Mouse (Mus musculus): ENCODE data around the gene Fam20a.

Fam20a gene

DNA sequence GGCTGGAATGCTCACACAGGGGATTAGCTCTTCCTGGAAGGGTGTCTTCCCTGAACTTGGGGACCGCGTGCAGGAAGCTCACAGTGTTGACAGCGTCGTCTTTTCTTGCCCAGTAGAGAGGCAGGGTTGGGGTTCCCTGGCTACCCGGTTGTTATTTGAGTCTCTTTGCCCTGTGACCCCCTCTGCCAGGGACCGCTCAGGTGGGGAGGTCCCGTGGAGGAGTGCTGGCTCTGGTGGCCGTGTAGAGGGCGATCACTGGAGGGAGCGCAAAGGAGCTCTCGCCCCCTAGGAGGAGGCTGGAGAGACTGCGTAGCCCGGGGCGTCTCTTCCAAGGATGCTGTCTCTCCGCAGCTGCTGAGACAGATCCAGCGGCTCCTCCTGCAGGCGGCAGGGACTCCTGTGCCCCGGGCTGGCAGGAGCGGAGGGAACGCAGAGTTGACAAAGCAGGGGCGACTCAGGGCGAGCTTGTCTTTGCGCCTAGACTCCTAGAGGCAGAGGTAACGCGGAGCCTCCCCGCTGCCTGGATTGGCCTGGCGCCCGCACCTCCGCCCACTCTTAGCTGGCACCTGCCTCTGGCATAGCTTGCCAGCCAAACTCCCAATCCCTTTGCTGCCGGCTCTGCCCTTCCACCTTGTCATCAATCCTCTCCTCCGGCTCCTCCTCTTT lies at the start of gene Fam20a:
Fam20a (minus strand) TSS at position 499 of the 666 bp plus-strand sequence.
- DNase-seq, result peak in 1 of 2 experiments; percentile 5

DNA sequence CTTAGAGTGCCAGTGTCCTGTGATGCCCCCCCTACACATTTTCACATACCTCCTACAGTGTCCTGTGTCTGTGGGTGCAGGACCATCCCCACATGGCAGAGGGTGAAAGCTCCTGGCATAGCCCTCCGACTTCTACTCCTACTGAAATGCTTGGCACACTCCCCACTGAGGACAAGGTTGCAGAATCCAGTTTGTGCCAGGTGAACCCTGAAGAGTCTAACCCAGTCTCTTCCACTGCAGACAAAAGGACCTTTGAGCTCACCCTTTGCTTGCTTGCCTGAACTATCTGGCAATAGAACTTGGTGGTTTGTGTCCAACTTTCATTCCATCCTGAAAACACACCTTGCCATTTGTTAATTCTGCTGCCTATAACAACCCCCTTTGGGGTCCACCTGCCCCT lies 49.3 kb upstream of the Fam20a start:
- DNase-seq, result no peak

DNA sequence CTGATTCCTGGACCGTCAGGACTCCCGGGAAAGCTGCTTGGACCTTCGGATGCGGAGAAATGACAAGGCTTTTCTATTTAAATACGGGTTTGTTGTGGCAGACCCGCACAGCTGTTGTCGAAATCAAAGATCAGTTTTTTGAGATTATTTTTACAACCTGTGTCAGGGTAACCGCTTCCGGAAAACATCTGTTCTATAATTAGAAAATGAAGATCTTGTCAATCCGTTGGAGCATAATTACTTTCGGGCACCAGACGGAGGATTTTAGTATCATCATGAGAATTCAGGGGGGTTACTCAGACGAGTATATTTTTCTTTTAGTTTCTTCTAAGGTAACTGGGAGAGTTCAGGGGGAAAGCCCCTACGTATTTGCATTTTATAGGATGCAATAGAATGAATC lies 48.1 kb upstream of the Fam20a start:
- no peak for DNase-seq

DNA sequence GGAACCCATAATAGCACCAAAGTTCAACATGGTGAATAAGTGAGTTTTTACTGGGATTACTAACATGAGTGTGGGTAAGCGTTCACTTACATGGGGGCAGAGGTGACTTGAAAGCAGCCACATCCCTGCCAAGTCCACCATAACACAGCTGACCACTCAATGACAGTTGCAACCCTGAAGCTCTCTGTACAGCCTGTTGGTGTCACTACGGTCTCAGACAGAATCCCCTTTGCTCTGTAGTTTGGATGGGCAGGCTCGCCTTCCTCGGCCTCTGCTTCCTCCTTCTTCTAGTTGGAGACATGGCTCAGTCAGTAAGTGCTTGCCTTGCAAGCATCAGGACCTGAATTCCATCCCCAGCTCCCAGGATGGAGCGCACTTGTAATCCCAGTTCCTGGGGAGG lies 47.0 kb upstream of the Fam20a start:
- DNase-seq, result no peak

DNA sequence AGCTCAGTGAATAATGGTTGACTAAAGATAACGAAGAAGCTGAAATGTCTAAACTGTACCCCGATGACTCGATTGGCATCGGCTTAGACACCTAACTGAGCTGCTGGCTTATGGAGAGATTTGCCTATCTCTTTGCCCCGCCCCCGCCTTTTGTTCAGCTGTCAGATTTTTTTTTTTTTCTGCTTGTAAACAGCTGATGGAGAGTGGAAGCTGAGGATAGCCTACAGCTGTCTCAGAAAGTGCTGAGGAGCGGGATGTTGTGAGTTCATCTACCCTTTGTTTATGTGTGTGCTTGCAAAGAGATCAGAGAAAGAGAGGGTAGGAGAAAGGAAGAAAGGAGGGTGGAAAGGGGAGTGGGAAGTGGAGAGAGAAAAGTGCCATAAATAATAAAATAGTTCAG lies 38.0 kb upstream of the Fam20a start:
- no peak for DNase-seq

DNA sequence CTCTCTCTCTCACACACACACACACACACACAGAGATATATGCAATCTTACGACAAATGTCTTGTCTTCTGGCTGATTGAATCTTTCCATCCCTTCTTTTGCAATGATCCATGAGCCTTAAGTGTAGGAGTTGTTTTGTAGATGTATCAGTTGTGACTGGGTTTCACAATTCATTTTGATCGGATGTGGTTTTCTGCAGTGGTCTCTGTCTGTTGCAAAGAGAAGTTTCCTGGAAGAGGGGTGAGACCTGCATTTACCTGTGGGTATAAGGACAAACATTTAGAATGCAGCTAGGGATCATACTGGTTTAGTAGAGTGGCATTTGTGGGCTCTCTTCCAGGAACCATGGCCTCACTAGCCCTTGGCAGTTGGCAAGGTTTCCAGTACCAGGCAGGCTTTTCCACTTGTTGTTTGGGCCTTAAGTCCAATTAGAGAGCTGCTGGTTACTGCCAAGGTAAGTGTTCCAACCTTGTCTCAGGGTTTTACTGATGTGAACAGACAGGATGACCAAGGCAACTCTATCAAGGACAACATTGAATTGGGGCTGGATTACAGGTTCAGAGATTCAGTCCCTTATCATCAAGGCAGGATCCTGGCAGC lies 36.6 kb upstream of the Fam20a start:
- no peak for DNase-seq

DNA sequence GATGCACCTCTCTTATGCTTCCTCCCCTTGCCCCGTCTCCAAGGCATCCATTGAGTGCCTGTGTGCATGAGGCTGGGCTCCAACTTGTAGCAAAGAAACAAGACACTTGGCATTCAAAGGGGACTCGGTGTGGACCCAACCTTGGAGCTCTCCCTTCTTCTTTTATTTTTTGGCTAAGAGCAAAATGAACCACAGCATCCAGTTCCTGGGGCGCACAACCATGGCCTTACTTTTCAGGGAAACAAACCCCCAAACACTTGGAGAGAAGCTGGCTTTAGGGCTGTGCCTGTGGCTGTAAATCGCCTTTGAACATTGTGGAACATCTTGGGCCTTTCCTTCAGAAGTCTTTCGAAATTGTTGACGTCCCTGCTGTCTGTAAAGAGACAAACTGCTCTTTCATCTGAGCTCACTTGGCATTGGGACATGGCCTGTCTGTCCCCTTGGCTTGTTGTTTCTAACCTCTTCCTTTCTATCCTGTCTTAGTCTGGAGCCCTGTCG lies 32.1 kb upstream of the Fam20a start:
- DNase-seq, result no peak

DNA sequence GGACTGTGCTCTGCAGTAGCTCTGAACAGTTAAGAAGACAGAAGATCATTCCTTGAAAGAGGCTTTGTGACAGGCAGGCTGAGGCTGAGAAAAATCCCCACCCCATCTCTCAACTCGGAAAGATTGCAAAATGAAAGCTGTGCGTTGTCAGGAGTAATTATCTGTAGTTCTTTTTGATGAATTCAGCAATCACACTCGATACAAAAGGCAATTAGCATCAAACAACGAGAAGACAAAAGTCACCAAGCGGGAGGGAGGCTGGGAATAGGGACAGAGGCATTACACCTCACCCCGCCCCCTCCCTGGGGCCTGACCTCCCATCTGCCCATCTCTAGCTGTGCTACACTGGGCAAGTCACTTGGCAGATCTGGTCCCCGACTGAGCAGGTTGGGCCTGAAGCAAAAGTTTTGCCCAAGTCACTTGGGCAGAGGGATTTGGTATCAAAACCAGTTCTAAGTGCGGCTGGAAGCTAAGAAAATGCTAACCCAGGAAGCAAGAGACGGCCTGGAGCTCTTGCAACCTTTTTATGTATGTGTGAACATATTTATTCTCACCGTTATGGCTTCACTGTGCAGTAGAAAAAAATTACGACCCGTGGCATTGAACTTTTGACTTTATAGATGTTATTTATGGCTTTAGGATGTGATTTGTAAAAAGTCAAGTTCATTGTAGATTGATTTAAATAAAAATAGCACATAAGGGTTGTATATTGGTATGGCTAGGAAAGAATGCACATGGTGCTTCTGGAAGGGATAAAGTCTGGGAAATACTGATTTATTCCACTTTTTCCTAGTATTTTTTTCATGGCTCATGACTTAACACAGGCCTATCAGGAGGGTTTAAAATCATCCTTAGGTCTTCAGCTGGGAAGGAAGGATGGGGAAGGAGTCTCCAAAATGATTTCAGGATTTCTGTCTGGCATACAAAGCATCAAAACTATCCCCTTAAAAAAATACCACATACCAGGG lies 29.8 kb upstream of the Fam20a start:
- no peak for DNase-seq

DNA sequence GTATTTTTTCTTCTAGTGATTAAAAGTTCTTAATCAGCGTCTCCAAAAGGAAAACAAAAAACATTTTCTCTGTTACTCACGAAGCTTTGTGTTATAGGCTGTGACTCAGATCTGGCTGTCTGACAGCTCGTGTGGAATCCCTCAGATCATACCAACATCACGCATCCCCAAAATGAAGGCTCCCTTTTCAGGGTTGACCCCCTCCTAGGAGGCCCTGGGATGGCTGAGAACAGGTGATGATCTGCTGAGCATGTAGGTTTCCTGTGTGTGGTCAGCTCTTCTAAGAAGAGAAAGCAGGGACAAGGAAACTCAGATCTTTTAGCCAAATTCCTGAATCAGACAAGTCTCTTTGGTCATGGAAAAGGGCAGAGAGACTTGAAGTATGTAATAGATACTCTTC lies 23.1 kb upstream of the Fam20a start:
- DNase-seq, result no peak

DNA sequence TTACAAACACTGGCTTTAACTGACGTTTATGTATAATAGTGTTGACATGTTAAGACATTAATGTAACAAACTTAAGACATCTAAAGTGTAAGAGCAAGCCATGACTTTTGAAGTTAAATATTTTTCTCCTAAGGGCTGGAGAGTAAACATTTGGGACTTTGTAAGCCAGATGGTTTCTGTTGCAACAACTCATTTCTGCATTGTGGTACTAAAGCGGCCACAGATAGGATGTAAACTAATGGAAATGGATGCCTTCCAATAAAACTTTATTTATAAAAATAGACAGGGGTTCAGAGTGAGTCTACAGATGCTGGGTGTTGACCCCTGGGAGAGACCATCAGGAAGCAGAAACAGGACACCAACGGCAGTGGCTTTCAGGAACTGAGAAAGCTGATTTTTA lies 15.9 kb upstream of the Fam20a start:
- DNase-seq, result no peak

DNA sequence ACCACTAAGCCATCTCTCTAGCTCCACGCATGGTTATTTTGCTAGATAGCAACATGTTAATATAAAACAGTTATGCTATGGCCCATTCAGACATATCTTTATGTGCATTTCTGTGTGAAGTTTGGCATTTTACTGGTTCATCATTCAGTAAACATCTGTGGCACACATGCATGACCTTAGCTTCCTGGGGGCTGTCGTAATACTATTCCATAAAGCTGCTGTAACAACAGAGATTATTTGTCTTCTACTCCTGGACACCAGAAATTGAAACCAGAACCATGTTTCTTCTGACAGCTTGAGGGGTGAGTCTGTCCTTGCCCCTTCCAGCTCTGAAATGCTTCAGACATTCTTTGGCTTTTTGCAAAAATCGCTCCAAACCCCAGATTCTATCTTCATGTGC lies 14.3 kb upstream of the Fam20a start:
- no peak for DNase-seq

DNA sequence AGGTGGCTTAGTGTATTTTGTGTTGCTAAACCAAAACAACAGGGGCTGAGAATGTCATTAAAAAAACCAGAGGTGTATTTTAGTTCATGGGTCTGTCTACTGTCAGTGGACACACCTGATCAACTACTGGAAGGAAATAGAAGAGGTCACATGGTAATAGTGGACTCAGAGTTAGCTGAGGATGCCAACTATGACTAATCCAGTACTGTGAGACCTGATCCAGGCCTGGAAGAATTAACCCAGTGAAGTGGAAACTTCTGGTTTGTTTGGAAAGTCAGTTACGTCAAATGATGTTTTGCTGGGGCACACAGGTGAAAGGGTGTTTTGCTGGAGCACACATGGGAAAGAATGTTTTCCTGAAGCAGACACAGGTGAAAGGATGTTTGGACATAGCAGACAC lies 12.3 kb upstream of the Fam20a start:
- DNase-seq, result no peak

DNA sequence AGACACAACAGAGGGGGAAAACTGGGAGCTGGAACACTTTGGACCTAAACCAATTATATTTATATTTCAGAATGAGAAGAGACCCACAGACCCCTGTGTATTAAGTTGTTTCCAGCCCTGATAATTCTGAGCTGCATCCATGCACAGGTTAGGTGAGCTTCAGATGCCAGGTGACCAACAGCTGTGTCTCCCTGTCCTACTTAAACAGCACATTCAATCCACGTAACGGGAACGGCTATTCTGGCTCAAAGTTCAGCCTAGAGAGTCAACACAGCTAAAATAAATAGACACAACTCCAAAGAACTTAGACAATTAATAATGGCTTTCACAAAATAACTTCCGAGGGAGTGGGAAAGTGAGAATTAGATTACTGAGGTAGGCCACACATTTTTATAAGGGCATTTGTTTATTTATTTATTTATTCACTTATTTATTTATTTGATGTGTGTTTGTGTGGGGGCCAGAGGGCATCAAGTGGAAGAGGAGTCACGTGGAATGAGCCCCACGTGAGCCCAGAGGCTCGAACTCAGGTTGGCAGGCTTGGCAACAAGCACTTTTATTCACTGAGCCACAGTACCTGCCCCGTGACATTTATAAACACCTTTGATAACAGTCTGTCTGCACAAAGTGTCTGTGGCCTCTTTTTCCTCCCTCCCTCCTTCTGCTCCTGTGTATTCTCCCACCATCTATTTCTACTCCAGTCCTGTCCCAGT lies 10.8 kb upstream of the Fam20a start:
- DNase-seq, result no peak

DNA sequence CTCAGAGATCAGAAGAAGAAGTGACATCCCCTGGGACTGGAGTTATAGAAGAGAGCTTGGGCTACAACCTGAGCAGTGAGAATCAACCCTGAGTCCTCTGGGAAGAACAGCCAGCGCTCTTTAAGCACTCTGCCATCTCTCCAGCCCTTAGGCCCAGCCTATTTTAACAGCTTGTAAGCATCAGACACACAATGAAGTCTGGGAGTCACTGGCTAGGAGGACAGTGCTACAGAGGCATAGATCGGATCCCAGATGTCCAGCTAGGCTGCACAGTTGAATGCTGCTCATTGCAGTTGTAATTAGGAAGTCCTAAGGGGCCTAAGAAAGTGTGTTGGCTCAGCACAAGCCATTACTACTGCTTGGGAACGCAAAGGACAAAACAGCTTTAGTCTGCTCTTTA lies 6.3 kb upstream of the Fam20a start:
- DNase-seq, result no peak

DNA sequence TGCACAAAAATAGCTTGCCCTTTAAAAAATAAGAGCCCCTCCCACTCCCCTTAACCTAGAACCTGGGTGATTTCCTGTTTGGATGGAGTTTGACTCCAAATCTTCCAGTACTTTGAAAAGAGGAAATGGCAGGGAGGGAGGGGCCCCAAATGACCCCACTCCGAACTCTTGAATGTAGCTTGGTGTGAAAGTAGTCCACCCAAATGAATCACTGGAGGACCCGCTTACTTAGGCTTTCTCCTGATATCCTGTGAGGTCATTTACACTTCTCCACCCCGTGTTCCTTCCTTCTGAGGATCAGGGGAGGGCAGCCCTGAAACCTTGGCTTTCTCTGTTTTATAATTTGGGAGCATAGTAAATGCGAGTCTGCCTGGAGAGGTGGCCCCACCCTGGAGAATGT lies 632 bp upstream of the Fam20a start:
- DNase-seq, result no peak

DNA sequence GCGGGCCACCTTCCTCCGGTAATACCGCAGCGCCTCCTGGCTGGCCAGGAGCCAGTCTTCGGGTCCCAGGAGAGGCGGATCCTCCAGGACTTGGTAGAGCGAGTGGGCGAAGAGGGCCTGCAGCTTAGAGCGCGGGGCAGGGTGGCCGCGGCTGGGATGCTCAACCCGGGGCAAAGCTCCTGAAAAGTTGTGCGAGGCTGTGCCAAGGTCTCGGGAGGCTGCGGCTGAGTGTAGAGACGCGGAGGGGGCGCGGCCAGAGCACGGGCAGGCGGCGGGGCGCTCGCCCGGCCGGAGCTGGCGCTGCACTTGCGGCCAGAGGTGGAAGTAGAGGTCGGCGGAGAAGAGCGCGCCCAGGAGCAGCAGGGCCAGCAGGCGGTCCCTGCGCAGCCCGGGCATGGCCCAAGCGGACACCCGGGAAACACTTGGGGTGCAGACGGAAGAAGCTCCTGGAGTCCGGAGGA lies 729 bp downstream of the Fam20a start:
- peak in 1 of 2 experiments; percentile 6 for DNase-seq

DNA sequence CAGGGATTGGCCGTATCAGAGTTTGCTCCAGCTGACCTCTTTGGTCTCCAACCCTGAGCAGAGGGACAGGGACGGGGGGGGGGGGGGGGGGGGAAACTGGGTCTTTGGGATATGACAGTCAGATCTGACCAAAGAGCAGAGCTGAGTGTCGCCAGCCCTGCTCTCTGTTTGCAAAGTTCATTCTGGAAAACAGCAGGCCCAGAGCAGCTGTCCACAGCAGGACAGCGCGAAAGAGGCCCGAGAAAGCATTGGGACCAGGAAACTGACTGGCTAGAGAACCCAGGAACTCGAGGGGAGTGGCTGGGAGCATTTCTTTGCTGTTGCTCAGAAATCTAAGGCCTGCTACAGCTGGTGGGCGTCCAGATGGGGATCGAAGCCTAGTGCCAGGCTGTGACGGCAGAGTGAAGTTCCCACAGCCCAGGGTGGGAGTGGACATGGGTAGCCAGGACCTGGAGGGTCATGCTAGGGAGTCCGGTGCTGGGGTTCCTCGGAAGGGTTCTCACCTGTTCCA lies 1.2 kb downstream of the Fam20a start:
- peak in 1 of 2 experiments; percentile 6 for DNase-seq

DNA sequence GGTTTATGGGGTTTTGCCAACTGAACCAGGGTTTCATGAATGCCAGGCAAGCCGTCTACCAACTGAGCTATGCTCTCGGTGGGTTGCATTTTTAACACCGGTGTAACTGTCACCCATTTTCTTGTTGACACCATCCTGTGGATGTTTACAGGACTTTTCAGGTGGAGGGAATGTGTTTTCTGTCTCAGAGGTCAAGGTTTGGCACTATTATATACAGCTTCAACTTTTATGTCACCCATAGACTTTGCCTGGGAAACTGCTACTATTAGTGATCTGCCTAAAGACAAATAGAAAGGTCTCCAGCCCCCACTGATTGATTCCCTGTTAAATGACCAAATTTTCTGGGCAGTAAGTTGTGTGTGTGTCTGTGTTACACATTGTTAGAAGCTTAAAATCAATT lies 2.7 kb downstream of the Fam20a start:
- DNase-seq, result no peak

DNA sequence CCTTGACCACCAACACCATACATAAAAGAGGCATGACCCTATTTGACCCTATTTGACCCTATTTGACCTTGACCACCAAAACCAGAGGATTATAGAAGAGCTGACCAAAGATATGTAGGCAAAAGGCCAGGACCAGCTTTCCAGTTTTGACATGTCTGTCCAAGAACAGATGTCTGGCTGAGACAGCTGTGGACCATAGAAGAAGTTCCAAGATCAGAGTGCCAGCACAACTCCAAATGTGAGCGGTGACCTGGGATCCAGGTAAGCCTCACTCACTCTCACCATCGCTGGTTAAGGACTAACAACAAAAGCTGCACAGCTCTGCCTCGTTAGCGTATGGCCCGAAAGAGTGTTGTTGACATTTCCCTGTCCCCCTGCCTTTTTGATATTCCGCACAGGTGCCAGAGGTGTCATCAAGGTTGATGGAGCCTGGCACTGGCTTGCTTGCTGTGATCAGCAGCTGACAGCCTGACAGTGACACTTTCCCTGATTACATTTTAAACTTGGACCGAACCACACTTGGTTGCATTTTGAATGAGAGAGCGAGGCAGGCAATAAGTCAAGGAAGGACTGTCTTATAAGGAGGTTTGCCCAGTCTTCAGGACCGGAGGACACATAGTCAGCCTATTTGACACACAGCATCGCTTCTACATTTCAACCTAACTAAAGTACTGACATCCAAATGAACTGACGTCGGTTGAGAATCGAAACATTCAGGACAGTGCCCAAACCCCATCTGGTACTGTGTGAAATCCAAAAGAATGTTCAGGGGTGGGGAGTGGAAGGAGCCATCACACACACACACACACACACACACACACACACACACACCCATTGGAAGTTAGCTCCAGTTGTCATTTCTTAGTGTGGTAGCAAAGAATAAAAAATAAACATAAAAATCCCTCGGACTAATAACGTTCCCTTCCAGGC lies 3.8 kb downstream of the Fam20a start:
- no peak for DNase-seq

DNA sequence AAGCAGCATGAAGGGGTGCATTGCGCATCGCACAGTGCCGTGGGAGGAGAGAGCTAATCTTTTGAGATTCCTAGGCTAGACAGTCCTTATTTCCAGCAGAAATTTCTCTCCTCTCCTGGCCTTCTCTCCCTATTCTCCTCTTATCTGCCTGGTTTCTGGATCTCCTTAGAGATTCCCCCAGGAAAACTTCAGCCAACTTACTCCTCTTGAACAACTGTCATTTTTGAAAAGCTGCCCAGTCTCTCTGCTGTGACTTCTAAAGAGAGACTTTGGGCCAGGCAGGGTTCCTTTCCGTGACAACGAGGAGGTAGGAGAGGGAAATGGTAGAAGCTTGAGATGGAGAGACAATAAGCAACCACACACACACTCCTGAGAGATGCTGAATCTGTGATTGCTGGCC lies 4.6 kb downstream of the Fam20a start:
- no peak for DNase-seq

DNA sequence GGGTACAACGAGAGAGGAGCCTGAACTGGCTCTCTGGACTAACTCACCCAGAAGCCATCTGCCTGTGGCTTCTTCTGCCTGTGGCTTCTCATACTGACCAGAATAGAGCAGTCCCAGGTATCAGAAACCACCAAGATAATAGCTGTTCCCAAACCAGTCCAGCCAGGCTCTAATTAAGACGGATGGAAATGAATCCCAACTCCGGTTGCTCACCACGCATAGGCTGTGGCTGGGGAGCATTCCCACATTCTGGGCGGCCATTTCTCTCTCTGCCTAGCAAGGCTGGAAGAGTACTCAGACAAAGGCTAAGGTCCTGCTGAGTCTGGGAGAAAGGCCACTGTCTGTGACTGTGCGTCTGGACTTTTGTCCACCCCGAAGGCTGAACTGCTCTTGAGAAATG lies 5.1 kb downstream of the Fam20a start:
- DNase-seq, result no peak
